Mouse (Mus musculus): ENCODE data around the gene Prima1.

Gene Prima1

DNA sequence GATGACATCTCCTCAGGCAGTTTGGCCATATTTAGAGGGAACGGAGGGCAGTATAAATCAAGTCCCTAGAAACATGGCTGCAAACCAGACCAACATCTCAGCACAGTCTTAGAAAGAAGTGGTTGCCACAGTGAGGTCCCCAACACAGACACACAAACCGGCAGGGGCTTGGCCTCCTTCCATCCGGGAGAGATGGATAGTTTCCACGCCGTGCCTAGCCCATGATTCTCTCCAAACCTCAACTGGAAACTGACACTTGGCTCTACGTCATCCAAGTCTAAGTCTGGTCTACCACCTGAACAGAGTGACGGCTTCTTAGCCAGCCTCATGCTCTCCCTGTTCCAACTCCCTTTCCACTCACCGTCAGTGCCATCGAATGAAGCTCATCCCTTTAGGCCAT lies 18.3 kb downstream of the Prima1 start:
- no peak for DNase-seq

DNA sequence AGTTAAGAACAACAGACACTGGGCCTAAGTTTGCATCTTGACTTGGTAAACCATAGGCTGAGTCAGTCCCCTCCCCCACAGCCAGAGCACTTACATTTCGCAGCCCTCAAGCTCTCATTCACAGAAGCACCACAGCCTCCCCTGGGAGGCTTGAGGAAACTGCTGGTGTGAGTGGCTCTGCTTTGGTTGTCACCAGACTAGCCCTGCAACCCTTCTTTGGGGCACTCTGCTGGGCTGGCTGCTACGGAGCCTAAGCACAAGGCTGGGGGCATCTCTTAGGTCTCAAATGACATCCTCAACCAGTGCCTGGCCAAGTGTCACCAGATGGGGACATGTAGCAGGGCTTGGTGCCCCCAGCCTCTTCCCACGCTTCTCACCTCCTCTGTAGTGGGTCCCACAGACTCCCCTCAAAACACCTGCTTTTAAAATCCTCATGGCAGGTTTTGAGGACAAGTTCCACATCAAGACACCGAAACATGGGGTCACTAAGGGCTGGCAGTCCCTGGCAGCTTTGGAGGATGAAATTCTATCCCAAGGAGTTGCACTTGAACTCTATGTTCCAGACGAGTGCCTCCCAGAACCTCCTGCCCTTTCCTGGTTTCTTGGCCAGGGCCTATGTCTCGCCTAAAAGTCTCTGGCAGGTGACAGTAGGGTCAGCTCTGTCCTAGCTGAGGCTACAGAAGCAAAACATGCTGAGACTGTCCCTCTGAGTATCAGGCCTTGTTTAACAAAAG lies 25.9 kb downstream of the Prima1 start:
- DNase-seq = peak; percentile 21

DNA sequence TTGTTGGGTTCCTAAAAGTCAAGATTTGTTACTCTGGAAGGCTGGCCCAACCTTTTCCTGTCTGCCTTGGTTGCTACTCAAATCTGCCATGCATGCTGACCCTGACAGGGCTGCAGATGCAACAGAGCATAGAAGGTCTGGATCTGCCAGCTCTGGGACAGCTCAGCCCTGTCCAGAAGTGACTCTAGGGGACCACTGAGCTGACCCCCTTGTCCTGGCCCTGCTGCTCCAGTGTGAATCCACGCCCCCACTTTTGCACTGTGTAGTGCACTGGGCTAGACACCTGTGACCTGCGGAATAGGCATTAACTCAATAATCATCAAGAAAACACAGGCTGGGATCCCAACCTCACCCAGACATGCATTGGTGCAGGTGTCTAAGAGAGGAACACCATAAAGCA lies 27.2 kb downstream of the Prima1 start:
- no peak for DNase-seq

DNA sequence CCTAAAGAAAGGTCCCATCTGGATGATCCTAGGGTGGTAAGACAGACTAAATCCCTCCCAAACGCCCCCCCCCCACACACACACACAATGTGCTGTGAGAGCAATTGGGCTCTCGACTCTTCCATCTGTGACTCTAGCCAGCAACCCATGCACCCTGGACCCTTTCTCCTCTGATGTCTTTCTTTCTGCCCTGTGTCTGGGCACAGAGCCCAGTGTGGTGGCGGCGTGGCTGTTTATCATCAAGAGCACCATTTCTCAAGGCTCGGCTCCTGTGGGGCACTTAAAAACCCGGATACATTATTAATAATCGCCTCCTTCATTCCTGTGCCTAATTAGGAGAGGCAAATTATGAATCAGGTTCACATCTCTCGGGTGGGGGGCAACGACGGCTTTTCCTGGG lies 27.7 kb downstream of the Prima1 start:
- DNase-seq = no peak

DNA sequence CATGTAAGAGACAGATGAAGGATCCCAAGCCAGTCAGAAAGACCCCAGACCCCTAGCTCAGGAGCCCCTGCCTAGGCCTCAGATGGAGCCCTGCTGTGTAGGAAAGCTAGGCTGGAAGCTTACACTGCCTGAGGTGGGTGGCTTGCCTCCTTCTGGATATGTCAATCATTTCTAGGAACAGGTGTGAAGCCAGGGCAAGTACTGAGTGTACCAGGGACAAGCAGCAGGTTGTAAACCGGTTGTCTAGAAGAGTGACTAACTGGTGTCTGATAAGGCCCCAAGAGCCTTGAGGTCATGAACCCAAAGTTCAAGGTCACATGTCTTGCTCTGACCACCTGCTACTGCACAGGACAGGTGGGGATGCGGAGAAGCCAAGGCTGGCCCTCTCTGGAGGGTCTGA lies 28.4 kb downstream of the Prima1 start:
- no peak for DNase-seq

DNA sequence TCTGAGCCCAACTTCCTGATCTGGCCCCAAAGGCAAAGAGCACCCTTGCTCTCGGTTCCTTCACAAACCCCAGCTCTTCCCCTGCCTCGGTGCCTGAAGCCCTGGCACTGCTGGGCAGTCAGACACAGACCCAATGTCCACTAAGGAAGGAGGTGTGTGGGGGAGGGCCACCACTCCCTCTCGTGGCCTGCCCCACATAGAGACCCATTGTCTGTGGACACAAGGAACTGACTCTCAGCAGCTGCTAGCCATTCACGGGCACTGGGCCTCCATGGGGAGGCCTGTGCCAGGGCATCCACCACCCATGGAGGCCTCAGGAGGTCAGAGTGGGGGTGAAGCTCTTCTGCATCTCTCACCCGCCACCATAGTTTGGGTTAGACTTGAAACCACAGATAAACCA lies 30.9 kb downstream of the Prima1 start:
- DNase-seq = no peak

DNA sequence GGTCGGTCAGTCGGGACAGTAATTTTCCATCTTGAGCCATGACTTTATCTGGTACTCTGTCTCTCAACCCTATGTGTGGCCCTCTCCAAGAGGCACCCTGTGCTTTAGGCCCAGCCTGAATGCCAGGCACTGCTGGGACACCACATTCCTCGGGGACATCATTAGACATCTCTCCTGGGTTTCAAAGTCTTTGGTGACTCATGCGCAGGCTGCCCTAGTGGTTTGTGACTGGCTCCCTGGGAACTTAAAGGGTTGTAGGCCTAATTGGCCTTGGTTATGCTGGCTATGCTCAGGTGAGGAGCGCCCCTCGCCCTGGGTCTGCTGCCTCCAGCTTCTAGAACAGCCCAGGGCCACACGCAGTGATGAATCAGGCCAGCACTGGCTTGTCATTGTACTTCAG lies 32.4 kb downstream of the Prima1 start:
- DNase-seq = no peak

DNA sequence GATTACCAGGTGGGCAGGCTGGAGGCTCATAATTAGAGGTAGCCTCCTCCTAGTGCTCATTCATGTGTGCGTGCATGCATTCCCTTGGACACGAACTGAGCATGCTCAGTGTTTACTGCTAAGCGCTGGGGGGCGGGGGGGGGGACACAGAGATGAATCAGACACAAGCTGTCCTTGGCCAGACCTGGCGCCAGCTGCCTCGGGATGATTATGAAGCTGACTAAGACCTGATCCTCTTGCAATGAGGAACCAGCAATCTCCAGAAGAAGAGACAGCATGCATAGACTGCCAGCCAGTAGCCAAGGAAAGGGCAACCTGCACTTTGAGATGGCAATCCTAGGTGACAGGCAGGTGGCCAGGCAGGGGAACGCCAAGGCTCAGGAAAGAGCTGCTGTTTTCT lies 36.4 kb downstream of the Prima1 start:
- DNase-seq = no peak

DNA sequence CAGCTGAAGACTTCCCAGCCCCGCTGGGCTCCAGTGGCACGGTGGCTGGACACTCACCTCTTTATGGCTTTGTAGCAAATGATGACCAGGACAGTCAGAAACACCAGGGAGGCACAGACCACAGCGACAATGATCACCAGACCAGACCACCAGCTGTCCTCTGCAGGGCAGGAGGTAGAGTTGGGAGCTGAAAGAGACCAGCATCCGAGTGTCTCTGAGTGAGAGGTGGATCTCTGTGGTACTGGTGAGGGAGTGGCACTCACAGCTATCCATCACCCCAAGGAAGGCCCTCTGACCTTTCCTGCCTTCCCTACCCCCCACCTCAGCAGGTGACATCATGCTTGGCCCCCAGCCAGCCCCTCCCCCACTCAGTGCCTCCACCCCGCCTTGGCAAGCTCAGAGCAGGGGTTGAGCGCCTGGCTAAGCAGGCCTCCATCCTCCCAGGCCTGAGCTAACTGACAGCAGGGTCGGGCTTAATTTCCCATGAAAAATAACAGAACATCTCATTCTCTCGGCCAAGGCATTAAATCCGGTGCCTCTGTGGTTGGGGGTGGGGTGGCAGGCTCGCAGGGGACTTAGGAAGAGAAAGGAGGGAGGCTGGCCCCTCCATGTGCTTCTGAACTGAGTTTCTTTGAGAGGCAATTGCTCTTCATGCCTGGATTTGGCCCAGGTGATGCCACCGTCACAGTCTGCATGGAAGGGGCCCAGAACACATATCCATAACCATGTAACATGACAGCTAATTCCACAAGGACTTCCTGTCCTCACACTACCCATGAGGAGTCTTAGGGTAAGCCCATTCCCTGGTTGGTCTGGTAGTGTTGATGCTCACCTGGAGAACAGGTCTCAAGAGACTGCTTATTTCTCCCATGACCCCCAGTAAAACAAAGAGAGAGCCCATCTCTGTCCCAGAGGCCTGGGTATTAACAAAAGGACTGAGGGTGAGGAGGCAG lies 39.1 kb downstream of the Prima1 start:
- peak; percentile 62 for DNase-seq

DNA sequence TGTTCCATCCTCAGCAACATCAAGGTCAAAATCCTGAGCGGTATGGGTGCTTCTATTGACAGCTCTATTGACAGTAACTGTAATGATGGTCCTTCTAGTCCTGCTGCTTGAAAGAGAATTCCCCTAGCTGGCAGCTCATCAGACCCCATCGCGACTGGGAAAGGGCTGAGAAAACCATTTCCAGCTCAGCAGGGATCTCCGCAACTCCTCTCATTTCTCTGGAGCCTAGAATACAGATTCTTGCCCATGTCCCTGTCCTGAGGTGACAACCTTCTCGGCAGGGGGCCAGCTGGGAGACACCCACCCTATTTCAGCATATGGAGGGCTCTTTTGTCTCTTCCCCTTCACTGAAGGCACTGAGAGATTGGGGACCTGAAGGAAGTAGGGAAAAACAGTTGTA lies 49.0 kb downstream of the Prima1 start:
- no peak for DNase-seq

DNA sequence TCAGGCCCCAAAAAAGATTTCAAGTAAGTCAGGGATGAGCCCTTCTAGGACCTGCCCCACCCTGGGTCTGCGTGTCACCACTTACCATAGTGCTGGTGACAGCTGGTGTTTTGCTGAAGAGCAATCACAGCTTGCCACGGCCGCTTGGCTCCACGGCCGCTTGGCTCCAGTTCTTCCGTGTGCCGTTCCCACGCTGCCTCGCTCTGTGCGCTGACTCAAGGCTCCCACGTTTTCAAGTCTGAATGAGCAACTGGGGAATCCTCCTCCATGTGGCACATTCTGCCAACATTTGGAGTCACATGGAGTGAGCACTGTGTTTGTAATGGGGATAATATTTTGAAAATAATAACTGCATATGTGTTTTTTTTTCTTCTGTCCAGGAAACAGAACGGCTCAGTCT lies 52.2 kb downstream of the Prima1 start:
- DNase-seq = no peak

DNA sequence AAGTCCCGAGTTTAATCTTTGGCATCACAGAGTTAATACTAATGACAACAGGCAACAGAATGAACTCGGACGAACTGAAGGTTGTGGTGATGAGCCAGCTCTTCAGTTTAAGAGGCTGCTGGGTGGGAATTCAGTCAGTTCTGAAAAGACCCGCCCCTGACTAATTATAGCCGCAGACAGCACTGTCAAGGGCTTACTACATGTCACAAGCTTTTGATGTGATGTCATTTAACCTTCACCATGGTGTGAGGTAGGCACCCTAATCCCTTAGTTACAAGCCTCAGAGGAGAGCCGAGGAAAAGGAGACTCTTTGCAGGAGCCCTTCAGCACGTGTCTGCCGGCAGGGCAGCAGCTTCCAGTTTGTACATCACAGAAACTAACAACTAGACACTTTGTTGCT lies 53.7 kb downstream of the Prima1 start:
- no peak for DNase-seq

DNA sequence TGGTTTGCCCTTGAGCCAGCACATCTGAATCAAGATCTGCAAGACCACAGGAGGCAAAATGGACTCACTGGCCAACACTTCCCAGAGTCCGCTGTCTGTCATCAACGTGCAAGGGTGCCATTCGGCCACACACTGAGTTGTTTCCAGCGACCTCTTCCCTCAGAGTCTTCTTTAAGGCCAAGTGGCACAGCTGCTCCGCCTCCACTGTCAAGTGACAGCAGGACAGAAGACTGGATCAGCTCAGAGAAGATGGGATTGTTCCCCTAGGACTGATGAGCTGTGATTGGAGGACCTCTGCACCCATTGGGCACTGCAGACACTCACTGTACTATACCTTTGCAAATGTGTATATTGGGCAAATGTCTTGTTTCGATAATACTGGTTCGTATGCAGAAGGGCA lies 54.9 kb downstream of the Prima1 start:
- no peak for DNase-seq

DNA sequence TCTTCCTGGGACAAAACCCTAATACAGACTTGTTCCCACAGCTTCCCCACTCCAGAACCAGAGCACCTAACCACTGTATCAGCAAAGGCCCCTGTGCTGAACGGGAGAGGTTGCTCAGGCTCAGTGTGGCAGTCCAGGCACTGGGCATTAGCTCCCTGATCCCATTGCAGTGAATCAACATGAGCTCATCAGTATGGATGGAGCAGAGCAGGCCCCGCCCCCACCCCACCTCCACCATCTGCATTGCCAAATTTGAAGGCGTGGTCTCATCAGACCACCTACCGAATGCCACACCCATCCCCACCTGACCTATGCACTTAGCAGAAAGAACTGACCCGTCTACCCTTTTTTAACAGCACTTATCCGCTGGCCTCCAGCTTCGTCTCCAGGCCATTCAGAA lies 58.9 kb downstream of the Prima1 start:
- DNase-seq = peak; percentile 36

DNA sequence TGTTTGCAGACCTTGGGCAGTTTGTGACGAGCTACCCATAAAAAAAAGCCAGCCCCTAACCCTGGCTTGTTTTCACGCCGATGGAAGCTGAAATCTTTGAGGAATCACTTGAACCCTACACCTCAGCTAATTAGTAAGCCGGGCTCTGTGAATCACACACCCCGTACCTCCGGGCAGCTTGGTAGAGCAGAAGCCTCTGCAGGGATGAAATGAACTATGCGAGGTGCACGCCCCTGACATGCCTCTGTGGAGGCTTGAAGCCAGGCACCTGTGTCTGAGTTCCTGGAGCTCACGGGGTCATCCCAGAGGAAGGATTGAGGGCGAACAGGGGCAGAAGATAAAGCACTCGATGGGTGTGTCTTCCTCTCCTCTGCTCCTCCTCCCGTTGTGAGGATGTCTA lies 73.1 kb downstream of the Prima1 start:
- DNase-seq = no peak

DNA sequence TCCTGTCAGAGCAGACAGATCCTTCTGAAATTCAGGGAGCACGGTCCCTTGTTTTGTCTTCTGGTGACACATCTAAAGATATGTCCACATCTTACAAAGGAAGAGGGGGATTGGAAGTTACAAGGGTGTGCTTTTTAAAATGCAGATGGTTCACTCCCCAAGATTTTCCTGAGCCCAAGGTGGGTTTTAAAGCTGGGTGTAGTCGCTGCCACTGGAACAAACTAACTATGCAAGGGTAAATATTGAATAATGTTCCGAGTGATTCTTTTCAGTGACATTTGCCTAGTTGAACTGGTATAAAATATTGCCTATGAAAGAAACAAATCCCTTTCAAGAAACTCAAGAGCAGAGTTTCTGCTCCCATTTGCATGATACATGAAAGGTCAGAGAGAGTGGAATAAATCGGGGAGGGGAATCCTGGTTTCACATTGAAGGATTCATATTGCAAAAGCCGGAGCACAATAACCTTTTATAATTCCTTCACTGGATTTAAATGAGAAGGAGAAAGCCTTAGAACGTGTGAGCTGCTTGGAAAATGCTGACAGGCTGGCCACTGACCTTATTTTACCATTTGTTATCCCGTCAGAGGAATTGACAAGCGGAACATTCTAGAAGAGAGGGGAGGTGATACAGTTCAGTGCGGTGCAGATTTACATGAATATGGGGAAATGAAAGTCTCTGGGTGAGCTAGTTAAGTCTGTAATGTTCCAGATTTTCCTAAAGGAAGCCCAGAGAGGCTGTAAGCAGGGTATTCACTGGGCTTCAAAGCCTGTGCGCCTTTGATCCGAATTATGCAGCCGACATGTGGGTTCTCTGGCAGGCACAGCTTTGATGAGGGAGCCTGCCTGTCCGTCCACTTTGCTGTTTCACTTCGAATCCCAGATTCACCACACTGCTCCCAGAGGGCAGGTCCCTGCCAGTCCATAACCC lies 77.6 kb downstream of the Prima1 start:
- peak; percentile 49 for DNase-seq

DNA sequence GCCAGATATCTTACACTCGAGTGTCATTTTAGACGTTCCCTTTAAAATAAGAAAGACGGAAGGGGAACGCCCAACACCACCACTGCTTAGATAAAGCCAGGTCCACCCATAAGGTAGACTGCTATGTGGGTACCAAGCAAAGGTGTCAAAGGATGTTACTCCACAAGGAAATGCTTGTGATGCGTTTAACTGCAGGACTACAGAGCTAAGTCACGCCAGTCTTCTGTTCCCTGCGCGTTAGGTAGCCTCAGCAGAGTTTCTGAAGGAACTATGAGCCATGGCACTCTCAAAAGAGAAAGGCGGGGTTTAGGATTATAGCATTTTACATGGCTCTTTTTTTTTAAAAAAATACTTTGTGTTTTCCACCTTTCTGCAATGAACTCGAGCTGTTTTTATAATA lies 78.4 kb downstream of the Prima1 start:
- DNase-seq = no peak

DNA sequence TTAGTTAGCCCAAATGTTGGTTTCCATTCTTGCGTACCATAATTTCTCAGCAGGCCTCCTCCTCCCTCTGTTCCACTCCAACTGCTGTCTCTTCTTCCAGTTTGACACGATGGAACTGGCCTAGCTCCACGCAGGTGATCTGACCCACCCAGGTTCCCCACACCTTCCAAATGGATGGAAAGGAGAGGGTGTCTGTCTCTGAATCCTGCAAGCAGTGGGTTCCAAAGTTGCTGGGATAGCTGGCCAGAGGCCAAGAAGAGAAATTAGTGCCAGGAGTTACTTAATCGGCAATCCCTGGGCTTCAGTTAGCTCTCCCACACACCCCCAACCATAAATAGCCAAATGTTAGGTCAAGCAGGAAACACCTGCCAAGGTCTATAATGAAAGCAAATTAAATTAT lies 81.2 kb downstream of the Prima1 start:
- no peak for DNase-seq

DNA sequence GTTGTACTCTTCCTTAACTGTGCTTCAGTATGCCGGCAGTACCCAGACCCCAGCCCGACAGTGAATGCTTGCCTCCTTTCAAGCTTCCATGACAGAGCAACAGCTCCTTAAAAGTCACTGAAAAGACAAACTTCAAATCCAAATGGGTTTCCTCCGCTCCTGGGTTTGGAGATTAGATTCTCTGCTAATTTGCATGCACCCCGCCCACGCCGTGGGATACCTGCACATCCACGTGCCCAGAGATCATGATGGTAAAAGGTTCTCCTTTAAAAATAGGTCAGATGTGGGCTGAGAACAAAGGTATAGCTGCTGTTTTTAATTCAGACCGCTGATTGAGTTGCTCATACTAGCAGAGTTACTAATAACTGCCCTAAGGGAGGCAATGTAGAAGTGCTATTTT lies 82.9 kb downstream of the Prima1 start:
- no peak for DNase-seq

DNA sequence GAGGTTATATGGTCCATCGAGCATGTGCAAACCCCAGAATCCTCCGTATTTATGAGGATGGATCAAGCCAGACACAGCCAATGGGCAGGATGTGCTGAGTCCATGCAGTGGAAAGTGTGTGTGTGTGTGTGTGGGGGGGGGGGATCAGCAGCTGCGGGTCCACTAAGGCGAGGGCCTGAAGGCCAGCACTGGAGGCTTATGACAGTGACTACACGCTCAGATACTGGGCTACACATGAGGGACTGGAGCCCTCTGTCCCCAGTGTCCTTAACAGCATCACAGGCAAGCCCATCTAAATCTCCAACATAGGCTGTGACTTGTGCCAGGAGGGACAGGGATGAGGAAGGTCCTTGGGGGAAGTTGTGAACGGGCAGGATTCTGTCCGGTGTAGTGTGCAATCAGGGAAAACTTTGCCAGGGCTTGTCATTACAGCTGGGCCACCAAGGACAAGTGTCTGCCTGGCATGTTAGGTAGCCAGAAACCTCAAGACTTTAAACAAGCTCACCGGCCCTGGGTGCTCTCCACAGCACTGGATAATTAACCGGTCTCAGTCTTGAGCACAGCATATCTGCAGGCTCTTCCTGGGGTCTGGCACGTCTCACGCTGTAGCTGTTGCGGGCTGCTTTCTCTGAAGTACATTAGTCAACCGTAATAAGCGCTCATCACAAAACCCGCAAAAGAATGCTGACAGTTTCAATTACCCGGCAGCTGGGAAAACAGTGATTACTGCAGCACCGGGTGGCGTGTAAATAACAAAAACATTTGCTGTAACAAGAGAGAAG lies 84.6 kb downstream of the Prima1 start:
- no peak for DNase-seq

DNA sequence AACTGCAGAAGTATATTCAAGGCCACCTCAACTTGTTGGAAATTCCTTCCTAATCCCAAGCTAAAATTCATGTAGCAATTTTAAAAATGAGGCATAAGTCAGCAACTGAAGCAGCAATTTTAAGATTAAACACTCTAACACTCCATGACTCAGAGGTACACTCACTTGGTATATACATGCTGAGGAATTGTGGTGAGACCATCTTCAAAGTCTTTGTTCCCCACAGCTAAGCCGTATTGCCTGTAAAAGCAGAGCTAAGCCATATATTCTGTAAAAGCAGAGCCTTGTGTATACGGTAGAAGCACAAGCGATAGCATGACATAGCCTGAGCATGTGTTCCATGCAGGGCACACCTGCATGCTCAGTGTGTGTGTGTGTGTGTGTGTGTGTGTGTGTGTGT lies 86.5 kb downstream of the Prima1 start:
- no peak for DNase-seq

DNA sequence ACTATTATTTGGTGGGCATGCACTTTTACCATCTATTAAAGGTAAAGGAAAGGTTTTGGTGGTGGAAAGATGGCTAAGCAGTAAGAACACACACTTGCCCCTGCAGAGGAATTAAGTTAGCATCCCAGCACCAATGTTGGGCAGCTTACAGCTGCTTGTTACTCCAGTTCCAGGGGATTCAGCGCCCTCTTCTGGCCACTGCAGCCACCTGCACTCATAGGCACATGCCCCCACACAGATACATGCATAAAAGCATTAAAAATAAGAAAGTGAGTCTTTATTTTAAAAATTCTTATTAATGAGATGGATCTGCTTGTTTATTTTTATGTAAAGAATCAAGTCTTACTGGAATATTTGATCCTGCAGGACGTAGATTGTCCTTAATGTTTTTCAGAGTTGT lies 87.0 kb downstream of the Prima1 start:
- DNase-seq = no peak
